Mouse (Mus musculus) regulatory T cell (primary cell): ENCODE measurements around the gene Gm21887.
"Not testable (repeated sequence)": the region's sequence is repeated elsewhere in the genome, so short reads cannot be mapped to it uniquely, and the experiment has no call there.

ENCODE experiments used
- in situ Hi-C: fragments of 300-600 bp; cut with MboI, MseI; formaldehyde crosslinking; loops from one replicate; pipeline ENCODE4 v1.15.1; 2025; ENCODE audit warnings: high pct_unique_total_duplicates

The Gm21887 gene

DNA sequence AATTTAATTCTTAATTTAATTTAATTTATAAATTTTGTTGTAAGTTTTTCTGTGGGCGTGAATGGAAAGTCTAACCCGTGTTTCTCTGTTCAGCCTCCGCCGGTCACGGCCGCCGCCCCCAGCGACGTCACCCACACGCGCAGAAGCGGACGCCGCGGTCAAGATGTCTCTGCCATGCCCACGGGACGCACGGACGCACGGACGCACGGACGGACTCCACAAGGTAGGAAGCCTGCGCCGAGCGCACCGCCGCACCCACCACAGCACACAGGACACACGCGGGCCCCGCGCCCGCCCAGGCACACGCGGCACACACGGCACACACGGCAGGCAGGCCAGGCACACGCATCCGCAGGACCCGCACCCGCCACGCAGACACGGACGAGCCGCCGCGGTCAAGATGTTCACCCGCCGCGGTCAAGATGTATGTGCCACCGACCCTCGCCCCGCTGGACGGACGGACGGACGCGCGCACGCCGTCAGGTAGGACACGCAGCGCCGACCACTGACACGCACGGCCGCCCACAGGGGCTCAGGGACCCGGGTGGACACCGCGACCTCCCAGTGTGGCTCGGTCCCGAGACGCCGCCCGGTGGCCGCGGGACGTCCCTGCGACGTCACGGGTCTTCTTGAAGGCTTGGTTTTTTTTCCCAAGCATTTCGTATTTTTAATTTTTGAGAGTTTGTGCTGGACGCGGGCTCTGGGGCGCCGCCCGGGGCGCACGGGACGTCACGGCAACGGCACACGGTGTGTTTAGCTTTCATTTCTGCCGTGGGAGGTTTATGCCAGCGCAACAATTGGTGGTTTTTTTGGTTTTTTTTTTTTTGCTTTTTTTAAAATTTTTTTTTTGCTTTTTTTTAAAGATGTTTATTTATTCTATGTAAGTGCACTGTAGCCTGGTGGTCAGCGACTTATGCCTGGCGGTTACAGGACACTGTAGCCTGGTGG is 1.4 kb downstream of the Gm21887 start:
- in situ Hi-C loops = not testable (repeated sequence)

DNA sequence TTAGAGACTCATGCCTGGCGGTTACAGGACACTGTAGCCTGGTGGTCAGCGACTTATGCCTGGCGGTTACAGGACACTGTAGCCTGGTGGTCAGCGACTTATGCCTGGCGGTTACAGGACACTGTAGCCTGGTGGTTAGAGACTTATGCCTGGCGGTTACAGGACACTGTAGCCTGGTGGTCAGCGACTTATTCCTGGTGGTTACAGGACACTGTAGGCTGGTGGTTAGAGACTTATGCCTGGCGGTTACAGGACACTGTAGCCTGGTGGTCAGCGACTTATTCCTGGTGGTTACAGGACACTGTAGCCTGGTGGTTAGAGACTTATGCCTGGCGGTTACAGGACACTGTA is 2.0 kb downstream of the Gm21887 start:
- in situ Hi-C loops = not testable (repeated sequence)

DNA sequence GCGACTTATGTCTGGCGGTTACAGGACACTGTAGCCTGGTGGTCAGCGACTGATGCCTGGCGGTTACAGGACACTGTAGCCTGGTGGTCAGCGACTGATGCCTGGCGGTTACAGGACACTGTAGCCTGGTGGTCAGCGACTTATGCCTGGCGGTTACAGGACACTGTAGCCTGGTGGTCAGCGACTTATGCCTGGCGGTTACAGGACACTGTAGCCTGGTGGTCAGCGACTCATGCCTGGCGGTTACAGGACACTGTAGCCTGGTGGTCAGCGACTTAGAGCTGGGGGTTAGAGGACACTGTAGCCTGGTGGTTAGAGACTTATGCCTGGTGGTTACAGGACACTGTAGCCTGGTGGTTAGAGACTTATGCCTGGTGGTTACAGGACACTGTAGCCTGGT is 4.0 kb downstream of the Gm21887 start:
- in situ Hi-C loops = not testable (repeated sequence)

DNA sequence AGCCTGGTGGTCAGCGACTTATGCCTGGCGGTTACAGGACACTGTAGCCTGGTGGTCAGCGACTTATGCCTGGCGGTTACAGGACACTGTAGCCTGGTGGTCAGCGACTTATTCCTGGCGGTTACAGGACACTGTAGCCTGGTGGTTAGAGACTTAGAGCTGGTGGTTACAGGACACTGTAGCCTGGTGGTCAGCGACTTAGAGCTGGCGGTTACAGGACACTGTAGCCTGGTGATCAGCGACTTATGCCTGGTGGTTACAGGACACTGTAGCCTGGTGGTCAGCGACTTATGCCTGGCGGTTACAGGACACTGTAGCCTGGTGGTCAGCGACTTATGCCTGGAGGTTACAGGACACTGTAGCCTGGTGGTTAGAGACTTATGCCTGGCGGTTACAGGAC is 4.6 kb downstream of the Gm21887 start:
- in situ Hi-C loops = not testable (repeated sequence)

DNA sequence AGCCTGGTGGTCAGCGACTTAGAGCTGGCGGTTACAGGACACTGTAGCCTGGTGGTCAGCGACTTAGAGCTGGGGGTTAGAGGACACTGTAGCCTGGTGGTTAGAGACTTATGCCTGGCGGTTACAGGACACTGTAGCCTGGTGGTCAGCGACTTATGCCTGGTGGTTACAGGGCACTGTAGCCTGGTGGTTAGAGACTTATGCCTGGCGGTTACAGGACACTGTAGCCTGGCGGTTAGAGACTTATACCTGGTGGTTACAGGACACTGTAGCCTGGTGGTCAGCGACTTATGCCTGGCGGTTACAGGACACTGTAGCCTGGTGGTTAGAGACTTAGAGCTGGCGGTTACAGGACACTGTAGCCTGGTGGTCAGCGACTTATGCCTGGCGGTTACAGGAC is 6.4 kb downstream of the Gm21887 start:
- in situ Hi-C loops = not testable (repeated sequence)

DNA sequence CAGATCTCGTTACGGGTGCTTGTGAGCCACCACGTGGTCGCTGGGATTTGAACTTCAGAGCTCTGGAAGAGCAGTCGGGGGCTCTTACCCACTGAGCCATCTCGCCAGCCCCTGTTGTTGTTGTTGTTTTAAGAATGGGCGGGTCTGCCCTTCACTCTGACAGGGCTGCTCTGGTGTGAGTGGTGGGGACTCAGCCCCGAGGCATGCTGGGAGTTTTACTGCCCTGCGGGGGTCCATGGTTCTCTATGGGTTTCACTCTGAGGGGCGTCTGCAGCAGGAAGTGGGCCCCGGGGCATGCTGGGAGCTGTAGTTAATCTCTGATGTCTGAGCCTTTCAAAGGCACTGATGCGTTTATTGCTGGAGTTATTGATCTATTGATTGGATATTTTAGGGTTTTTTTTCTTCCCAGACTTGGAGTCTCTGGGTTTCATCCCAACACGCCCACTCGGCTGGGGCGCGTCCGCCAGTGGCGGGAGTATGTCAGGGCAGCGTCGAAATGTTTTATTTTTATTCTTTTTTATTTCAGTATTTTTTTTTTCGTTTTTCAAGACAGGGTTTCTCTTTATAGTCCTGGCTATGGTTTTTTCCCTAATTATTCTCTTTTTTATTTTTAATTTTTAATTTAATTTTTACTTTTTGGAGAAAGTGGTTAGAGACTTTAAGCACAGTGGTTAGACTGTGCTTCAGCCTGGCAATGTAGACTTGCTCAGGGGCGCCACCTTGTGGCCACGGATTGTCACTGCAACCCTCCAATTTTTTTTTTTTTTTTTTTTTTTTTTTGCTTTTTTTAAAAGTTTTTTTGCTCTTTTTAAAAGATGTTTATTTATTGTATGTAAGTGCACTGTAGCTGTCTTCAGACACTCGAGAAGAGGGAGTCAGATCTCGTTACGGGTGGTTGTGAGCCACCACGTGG is 8.1 kb downstream of the Gm21887 start:
- in situ Hi-C loops = not testable (repeated sequence)

DNA sequence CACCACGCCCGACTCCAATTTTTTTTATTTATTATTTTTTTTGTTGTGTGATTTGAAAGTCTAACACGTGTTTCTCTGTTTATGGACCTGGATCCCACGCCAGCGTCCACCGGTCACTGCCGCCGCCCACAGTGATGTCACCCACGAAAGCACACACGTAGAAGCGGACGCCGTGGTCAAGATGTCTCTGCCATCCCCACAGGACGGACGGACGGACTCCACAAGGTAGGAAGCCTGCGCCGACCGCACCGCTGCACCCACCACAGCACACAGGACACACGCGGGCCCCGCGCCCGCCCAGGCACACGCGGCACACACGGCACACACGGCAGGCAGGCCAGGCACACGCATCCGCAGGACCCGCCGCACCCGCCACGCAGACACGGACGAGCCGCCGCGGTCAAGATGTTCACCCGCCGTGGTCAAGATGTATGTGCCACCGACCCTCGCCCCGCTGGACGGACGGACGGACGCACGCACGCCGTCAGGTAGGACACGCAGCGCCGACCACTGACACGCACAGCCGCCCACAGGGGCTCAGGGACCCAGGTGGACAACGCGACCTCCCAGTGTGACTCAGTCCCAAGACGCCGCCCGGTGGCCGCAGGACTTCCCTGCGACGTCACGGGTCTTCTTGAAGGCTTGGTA is 9.2 kb downstream of the Gm21887 start:
- in situ Hi-C loops = not testable (repeated sequence)

DNA sequence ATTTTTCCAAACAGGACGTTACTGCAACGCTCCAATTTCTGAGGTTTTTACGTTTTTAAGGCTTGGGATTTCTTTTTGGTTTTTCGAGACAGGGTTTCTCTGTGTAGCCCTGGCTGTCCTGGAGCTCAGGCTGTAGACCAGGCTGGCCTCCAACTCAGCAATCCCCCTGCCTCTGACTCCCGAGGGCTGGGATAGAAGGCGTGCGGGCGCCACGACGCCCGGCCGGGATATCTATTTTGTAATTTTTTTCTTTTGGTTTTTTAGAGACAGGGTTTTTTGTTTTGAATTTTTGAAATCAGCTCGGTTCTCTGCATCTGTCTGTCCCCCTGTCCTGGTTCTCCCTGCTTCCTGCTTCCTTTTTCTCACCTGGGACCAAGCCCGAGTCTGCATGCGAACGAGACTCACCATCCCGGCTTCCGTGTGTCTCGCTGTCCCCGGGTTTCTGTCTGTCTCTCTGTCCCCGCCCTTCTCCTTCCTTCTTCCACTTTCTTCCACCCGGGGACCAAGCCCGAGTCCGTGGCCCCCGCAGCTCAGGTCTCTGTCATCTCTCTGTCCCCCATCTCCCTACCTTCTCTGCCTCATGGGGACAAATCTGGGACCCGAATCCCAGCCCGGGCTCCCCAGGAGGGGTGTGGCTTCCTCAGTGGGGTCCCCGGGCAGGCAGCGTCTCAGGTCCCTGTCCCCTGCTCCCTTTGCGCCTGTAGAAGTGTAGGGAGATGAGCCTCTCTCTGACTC is 9.9 kb downstream of the Gm21887 start:
- in situ Hi-C loops = not testable (repeated sequence)

DNA sequence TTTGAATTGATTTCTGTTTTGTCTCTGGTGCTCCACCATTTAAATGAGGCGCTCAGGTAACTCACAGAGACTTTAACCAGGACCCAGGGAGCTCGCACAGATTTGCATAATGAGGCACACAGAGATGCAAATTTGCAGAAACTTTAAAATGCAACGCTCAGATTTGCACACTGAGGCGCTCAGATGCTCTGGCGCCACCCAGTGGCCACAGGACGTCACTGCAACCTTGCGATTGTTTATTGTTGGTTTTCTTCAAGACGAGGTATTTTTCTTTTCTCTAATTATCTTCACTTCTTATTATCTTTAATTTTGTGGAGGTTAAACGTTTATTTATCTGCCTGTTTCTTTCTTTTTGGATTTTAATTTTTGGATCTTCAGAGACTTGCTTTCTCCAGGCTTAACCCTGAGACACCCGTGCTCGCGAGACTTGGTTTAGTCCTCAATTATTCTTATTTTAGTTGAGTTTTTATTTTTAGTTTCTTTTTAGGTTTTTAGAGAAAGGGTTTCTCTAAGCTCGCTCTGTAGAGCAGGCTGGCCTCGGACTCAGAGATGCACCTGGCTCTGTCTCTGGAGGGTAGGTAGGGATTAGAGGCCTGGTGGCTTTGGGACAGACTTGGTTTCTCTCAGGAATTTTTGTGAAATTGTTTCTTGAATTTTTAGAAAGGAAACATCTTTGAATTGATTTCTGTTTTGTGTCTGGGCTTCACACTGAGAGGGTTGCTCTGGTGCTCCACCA is 10.7 kb downstream of the Gm21887 start:
- in situ Hi-C loops = not testable (repeated sequence)

DNA sequence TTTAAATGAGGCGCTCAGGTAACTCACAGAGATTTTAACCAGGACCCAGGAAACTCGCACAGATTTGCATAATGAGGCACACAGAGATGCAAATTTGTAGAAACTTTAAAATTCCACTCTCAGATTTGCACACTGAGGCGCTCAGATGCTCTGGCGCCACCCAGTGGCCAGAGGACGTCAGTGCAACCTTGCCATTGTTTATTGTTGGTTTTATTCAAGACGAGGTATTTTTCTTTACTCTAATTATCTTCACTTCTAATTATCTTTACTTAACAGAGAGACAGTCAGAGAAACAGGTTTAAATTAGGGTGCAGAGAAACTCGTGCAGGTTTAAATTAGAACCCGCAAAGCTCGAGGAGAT is 11.2 kb downstream of the Gm21887 start:
- in situ Hi-C loops = not testable (repeated sequence)

DNA sequence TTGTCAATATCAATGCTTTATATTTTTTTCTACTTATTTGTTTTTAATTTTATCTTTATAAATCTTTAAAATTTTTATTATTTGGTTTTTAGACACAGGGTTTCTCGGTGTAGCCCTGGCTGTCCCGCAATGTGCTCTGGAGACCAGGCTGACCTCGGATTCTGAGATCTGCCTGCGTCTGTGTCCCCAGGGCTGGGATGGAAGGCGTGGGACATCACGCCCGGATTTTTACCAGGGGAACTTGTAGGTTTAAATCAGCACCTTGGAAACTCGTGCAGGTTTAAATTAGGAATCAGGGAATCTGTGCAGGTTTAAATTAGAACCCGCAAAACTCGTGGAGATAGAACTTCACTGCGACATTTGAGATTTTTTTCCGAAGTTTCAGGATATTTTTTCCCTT is 11.7 kb downstream of the Gm21887 start:
- in situ Hi-C loops = not testable (repeated sequence)

DNA sequence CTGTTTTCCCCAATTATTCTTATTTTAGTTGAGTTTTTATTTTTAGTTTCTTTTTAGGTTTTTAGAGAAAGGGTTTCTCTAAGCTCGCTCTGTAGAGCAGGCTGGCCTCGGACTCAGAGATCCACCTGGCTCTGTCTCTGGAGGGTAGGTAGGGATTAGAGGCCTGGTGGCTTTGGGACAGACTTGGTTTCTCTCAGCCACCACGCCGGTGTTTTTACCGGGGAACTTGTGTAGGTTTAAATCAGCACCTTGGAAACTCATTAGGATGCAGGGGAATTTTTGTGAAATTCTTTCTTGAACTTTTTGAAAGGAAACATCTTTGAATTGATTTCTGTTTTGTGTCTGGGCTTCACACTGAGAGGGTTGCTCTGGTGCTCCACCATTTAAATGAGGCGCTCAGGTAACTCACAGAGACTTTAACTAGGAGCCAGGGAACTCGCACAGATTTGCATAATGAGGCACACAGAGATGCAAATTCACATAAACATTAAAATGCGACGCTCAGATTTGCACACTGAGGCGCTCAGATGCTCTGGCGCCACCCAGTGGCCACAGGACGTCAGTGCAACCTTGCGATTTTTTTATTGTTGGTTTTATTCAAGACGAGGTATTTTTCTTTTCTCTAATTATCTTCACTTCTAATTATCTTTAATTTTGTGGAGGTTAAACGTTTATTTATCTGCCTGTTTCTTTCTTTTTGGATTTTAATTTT is 12.4 kb downstream of the Gm21887 start:
- in situ Hi-C loops = not testable (repeated sequence)
